Mouse (Mus musculus): ENCODE measurements around the gene Olfr282.
"Not testable (repeated sequence)": the region's sequence is repeated elsewhere in the genome, so short reads cannot be mapped to it uniquely, and the experiment has no call there.

Gene Olfr282

DNA sequence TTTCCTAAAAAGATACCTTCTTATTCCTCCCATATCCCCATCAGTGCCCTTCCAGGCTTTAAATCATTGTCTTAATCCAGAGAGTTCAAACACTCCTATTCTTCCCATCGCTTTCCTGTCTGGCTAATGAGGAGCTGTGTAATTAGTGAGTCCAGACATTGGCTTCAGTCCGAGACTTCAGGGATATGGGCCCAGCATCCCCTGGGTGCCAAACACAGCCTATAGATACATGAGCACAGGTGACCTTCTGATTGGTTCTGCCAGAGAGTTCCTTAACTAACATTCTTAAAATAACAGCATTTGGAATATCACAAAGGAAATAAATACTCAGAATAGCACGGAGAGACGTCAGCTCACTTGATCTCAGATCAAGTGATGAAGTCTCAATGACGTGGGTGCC is at the start of gene Olfr282:
Gene Olfr282 (plus strand): TSS at position 301 of the 400 bp plus-strand sequence.
- DNase-seq (ENCODE audit: inconsistent ontology term): not testable (repeated sequence)

DNA sequence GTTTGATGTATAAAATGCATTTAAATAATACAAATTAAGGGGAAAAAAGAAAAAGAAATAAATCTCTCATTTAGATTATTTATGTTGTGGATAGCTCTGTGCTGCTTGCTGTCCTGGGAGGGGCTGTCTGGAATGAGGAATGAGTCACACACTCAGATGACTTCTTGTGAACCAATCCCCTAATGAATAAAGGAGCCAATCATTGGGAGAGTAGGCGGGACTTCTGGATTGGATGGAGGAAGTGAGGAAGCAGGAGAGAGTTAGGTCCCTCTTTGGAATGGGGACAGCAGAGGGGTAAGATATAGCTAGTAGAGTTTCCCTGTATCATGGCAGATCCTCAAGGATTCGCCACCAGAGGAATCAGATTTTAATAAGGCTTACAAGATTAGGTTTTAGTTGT is 43.4 kb upstream of the Olfr282 start:
- DNase-seq (ENCODE audit: inconsistent ontology term): no peak

DNA sequence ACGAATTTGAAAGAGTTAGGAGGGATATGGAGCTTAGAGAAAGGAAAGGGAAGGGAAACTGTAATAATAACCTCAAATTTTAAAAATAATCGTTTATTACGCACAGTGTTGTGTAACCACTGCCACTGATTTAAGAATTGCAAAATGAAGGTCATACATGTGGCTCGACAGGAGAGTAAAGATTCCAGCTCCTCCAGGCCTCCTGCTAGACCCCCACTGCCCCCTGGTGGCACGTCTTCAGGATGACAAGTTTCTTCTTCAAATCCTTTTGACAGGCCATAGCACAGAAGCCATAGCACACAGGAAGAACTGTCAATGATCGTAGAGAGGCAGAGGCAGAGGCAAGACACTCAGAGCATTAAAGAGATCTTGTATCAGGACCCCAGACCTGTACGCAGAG is 41.2 kb upstream of the Olfr282 start:
- peak; percentile 82 for DNase-seq (ENCODE audit: inconsistent ontology term)

DNA sequence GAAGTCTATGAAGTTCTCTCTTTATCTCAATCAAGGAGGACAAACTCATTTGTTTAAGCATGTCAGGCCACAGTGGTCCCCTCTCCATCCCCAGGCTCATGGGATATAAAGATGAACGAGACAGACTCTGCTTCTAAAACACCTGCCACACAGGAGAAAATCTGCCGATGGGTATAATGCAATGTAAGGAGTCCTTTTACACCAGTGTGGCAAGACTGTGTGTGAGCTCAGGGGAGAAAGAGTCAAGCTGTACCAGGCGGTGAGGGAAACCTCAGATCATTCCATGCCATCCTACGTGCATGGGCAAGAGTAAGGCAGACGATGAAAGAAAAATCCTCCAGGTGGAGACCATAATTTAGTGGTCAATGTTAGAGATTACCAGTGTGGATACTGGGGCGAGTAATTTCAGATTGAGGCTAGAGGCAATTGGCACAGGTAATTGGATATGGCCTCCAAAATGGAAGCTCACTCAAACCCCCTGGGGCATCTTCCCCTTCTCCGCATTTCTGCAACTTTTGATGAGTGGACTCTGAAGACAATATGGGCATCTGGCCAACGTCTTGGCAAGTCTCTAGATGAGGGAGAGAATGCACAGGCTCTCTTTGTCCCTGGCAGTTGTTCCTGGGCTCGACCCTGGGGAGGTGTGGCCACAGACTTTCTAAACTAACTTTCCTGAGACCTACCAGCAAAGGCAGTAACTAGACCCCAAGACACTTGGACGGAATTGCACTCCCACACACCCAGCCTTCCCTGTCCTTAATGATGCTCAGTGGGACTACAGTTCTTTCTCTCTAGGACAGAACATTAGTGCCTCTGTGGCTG is 39.7 kb upstream of the Olfr282 start:
- no peak for DNase-seq (ENCODE audit: inconsistent ontology term)

DNA sequence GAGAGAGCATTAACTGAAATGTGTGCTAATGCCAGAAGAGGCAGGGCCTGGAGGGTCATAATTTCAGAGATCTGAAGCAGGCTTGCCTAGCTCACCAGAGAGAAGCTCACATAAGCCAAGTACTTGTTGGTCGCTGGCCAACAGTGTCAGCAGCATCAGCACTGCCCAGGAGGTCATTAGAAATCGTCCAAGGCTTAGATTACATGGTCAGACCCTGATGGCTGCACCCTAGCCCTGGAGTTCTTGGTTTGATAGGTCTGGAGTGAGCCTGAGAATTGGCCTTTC is 39.2 kb upstream of the Olfr282 start:
- no peak for DNase-seq (ENCODE audit: inconsistent ontology term)

DNA sequence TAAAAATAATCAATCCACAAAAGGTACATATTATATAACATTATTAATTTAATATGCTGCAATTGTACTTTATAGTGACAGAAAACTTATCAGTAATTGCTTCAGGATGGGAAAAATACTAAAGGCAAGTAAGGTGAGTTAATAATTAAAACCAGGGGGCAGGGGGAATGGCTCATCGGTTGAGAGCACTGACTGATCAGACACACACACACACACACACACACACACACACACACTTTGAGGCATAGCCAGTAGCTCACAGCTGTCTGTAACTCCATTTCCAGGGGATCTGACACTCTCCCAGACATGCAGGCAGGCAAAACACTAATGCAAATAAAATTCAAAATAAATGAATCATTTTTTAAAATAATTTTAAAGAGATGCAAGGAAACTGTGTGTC is 33.9 kb upstream of the Olfr282 start:
- no peak for DNase-seq (ENCODE audit: inconsistent ontology term)

DNA sequence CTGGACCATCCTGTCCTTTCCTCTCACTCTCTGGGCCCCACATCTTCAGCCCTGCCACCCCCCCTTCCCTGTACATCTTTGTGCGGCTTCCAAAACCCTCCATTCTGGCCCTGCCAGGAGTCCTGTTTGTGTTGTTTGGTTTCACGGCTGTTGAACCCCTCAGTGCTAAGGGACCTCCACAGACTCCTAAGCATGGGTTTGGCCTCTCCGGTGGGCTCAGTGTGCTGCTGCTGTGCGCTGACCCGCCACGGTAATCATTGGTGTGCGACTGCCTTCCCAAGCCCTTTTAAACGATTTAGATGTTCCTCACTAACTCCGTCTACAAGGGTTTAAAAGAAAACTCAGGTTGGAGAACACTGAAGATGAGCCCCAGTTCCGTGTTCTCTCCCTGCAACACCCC is 28.7 kb upstream of the Olfr282 start:
- DNase-seq (ENCODE audit: inconsistent ontology term): no peak

DNA sequence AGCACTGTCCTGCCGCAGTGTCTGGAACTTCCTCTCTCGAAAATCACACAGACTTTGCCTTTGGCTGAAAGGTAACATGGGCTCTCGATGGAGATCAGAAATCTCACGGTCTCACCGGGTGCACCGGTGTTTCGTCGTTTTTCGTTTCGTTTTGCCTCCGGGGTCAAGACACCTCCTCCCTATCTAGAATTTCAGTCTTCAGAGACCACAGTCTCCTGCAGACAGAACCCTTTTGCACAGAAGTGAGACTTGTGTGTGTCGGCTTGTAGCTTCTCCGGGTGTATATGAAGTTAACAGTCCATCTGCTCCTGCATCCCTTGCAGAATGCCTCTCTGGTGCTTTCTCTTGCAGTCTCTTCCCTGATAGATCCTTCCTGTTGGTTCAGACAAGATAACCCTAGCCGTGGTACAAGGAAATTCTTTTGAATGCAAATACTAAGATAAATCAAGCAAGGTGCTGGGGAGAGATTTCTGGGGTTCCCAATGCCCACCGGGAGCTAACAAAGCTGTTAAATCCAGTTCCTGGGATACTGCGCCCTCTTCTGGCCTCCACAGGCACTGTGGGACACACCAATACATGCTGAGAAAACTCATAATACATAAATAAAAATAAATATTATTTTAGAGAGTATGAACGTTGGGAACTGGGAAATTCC is 22.5 kb upstream of the Olfr282 start:
- DNase-seq (ENCODE audit: inconsistent ontology term): no peak

DNA sequence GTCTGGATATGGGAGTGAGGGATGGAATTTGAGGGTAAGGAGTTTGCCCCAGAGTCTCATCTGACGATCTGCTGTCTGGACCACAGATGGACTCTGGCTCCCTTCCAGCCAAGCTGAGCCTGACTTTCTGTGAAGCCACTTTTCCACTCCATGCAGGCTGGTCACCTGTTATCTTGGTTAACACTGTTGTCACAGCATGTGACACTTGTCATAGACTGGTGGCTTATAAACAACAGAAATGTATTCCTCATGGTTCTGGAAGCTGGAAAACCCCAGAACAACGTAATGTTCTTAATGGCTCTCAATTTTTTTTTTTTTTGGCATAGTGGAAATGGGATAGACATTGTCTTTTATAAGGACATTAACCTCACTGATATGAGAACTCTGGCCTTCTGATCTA is 21.4 kb upstream of the Olfr282 start:
- no peak for DNase-seq (ENCODE audit: inconsistent ontology term)

DNA sequence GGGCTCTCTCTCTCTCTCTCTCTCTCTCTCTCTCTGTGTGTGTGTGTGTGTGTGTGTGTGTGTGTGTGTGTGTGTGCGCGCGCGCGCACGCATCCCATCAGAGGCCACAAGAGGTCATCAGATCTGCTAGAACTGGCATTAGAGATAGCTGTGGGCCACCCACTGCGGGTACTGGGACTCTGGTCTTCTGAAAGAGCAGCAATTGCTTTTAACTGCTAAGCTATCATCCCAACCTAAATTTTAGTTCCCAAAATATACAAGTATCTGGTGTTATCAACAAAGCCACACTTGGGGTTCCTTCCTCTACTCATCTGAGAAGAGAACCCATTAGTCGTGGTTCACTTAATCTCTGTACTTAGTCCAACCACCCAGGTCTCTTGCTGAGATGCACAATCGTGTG is 20.8 kb upstream of the Olfr282 start:
- DNase-seq (ENCODE audit: inconsistent ontology term): no peak

DNA sequence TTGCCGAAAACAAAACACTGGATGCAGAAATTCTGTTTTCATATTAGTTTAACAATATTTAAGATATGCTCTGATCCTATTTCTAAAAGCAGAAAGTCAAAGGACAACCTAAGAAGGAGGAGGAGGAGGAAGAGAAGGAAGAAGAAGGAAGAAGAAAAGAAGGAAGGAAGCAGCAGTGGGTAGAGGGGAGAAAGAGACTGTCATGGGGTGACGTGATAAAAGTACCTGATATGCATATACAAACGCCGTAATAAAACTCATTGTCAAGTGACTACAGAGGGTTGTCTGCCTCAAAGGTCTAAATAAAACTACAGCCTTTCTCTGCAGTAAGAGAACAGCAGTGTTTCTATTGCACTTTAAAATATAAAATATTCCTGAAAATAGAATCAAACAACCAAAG is 15.0 kb upstream of the Olfr282 start:
- no peak for DNase-seq (ENCODE audit: inconsistent ontology term)

DNA sequence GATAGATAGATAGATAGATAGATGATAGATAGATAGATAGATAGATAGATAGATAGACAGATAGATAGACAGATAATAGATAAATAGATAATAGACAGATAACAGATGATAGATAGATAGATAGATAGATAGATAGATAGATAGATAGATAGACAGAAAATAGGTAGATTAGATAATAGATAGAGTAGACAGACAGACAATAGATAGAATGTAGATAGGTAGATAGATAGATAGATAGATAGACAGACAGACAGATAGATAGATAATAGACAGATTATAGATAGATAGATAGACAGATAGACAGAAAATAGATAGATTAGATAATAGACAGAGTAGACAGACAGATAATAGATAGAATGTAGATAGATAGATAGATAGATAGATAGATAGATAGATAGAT is 14.2 kb upstream of the Olfr282 start:
- not testable (repeated sequence) for DNase-seq (ENCODE audit: inconsistent ontology term)

DNA sequence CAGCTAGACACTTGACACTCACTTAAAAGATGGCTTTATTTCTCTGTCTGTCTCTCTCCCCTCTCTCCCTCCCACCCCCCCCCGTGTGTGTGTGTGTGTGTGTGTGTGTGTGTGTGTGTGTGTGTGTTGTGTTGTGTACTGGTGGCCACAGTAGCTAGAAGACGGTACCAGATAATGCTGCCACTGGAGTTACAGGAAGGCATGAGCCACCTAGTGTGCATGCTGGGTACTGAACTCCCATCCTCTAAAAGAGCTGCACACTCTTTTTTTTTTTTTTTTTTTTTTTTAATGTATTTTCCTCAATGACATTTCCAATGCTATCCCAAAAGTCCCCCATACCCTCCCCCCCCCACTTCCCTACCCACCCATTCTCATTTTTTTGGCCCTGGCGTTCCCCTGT is 13.7 kb upstream of the Olfr282 start:
- not testable (repeated sequence) for DNase-seq (ENCODE audit: inconsistent ontology term)

DNA sequence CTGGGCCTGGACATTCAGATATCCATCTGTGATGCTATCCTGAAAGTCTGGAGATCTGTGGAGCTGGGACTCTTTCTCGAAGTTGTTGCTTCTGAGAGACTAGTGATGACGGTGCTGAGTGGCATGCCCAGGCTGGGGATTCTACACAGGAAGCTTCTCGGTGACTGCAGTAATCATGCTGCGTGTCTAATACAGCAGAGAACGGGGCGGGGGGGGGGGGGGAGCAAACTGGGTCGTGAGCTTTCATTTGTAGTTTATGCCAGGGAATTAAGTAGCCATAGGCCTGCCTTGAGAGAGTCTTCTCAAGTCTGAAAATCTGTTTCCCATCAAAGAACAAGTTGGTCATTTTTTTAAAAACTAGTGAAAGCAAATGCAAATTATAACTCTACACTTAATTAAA is 12.9 kb upstream of the Olfr282 start:
- no peak for DNase-seq (ENCODE audit: inconsistent ontology term)

DNA sequence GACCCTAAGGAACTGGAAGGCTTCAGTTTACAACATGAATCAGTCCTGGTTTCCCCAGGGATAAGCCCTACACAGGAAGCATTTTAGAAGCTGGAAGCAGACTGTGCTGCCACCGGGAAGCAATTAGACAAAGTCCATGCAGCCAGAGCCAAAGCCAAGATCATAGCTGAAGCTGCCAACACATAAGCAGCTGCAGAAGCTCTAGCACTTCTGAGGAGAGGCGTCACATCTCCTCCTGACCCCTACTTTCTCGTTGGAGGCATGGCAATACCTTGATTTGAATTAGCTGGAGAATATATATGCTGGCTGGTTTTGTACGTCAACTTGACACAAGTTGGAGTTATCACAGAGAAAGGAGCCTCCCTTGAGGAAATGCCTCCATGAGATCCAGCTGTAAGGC is 10.1 kb upstream of the Olfr282 start:
- no peak for DNase-seq (ENCODE audit: inconsistent ontology term)

DNA sequence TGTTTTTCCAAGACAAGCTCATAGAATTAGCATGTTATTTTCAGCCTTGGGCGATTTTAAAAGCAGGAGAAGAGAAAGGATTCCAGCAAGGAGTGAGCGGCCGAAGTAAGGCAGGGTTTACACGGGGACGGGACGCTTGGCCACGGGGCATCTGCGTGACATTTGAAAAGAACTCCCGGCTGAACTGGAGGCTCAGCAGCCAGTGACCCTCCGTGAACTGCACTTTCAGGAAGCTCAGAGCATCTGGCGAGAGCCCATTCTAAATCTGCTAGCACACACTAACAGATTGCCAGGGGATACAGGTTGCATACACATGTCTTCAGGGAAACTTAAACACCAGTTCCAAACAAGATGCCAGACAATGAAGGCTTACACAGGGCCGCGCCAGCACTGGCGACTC is 6.7 kb upstream of the Olfr282 start:
- DNase-seq (ENCODE audit: inconsistent ontology term): no peak

DNA sequence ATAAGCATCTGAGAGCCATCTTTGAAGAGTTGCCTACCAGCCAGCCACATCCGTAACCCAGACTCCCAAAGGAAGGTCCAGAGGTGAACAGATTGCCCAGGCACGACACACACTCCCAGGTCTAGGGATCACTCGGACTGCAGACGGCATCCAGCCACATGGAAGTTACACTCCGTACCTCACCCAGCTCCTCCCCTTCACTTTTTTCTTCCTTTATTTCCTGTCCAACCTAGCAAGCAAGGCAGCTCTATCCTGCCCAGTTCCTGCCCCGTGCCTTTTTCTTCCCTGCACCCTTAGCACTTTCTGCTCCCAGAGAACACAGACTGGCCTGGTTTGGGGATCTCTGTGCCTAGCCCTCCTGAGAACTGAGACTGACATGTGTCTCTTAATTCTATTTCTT is 6.3 kb upstream of the Olfr282 start:
- DNase-seq (ENCODE audit: inconsistent ontology term): no peak

DNA sequence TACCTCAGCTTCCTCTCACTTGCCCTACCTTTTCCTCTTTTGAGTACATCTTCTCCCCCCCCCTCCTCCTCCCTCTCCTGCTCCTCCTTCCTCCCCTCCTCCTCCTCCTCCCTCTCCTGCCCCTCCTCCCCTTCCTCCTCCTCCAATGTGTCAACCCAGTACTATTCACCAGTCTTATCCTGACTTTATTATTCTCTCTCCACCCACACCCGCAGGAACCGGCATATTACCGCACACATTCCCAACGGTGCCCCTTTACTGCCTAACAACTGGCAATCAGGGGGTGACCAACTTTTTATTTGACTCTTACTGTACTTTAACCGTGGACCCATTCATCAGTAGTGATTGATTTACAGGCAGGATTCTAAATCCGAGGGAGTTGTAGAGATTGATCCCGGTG is 5.8 kb upstream of the Olfr282 start:
- no peak for DNase-seq (ENCODE audit: inconsistent ontology term)

DNA sequence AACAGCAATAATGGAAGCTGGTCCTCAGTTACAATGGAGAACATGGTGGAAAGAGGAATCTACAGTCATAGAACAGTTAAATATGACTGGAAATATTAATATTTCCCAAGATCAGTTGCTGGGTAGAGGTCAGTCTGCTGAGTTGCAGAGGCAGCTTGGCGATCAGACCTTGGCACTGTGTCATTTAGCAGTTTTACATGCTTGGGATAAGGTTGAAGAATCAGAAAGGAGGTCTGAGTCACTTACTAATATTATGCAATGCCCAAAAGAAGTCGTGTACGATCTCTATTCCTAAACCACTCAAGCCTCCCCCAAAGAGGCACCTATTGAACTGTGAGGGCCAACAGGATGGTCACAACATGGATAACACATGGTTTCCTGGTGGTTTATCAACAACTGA is 13.5 kb downstream of the Olfr282 start:
- no peak for DNase-seq (ENCODE audit: inconsistent ontology term)

DNA sequence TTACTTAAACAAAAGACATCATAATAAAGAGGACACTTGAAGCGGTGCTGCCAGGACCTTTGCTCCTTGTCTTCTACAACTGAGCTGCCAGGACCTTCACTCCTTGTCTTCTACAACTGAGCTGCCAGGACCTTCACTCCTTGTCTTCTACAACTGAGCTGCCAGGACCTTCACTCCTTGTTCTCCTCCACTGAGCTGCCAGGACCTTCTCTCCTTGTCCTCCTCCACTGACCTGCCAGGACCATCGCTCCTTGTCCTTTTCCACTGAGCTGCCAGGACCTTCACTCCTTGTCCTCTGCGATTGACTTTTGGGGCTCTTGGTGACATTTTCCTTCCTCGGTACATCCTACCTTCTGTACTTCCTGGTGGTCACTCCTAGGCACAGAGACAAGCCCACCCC is 17.5 kb downstream of the Olfr282 start:
- no peak for DNase-seq (ENCODE audit: inconsistent ontology term)

DNA sequence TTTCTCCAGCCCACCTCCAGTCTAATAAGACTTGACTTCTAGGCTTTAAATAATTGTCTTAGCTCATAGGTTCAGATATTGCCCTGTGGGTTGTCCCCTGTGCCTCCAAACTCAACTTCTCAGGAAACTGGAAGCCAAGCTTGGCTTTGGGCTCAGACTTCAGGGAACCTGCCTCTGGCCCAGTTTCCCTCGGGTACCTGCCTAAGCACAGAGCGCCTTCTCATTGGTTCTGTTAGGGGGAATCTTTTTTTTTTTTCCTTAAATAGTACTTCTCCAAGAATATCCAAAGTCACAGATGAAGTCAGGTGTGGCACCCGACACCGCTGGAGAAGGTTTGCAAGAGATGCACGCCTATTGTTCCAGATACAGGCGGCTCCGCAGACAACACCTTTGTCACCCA is 21.3 kb downstream of the Olfr282 start, which contains the start of gene Olfr281:
Gene Olfr281 (plus strand): TSS at position 301 of the 400 bp plus-strand sequence.
- DNase-seq (ENCODE audit: inconsistent ontology term): no peak

DNA sequence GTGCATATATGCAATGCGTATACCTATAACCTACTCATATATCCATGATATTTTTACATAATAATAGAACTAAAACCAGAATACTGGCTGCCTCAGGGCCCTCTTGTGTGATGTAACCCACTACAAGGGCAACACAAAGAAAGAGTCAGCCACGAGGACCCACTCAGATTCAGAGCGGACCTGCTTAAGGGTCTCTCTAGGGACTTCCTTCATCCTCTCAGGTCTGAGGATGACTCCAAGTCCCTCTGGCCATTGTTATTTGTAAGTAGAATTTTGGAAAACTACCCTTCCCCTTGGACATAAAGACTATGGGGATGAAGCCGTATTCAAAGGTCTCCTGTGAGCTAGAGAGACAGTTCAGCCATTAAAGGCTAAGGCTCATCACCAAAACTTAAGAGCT is 38.6 kb downstream of the Olfr282 start, which contains the start of gene OR5BS1P:
Gene OR5BS1P (plus strand): TSS at position 301 of the 400 bp plus-strand sequence.
- no peak for DNase-seq (ENCODE audit: inconsistent ontology term)

DNA sequence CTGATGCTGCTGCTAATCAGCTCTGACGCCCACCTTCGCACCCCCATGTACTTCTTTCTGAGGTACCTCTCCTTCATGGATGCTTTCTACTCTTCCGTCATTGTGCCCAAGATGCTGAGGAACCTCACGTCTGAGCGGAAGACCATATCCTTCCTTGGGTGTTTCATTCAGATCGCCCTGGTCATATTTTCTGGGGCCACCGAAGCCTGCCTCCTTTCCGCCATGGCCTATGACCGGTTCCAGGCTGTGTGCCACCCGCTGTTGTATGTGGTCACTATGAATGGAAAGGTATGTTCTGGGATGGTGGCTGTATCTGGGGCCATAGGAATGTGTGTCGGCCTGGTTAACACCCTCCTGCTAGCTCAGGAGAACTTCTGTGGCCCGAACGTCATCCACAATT is 40.5 kb downstream of the Olfr282 start:
- no peak for DNase-seq (ENCODE audit: inconsistent ontology term)

DNA sequence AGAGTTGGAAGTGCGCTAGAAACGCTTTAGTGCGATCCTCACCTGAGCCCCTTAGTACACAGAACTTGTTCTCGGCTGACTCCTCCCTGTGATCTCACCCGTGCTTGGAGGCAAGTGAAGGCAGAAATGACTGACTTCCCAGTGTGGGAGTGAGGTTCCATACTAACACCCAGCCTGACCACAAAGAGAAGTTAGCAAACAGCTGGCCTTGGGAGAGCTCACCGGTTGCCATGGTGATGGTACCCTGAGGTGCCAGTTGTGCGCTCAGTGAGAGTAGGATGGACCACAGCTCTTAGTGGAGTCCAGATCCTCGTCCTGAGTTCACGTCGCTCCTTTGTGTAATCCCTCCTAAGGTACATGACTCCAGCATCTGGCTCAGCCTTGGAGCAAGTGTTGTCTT is 43.9 kb downstream of the Olfr282 start:
- DNase-seq (ENCODE audit: inconsistent ontology term): no peak

Data from Muller cell, postnatal 12 days (primary cell).